Mouse (Mus musculus) G1E (cell line): Measurements from ENCODE around the gene Ccdc117.
"Not testable (repeated sequence)": the region's sequence is repeated elsewhere in the genome, so short reads cannot be mapped to it uniquely, and the experiment has no call there.

ENCODE experiments used
- CTCF ChIP-seq: IDR thresholded peaks from 2 replicates; pipeline ENCODE4 v1.5.1; 2012; ENCODE audit warnings: low read depth, low read length, inconsistent platforms, mixed read lengths
- GATA1 ChIP-seq: IDR thresholded peaks from 2 replicates; pipeline ENCODE4 v1.6.1; 2012; ENCODE audit warnings: borderline replicate concordance, low read length, inconsistent platforms, mixed read lengths

DNA sequence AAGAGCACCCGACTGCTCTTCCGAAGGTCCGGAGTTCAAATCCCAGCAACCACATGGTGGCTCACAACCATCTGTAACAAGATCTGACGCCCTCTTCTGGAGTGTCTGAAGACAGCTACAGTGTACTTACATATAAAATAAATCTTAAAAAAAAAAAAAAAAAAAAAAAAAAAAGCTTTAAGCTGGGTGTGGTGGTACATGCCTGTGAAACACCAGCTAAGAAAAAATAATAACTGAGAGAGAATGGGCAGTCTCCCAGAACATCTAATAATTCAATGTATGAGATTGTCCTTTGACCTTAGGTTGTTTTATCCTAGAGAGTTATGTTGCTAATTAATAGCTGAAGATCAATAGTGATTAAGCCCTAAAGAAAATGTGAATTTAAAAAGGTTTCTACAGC lies 4.5 kb downstream of the Ccdc117 start:
- not testable (repeated sequence) for TF ChIP-seq CTCF, GATA1
